ENCODE assay signal across 7 mouse cellular contexts in the genomic region with DNA sequence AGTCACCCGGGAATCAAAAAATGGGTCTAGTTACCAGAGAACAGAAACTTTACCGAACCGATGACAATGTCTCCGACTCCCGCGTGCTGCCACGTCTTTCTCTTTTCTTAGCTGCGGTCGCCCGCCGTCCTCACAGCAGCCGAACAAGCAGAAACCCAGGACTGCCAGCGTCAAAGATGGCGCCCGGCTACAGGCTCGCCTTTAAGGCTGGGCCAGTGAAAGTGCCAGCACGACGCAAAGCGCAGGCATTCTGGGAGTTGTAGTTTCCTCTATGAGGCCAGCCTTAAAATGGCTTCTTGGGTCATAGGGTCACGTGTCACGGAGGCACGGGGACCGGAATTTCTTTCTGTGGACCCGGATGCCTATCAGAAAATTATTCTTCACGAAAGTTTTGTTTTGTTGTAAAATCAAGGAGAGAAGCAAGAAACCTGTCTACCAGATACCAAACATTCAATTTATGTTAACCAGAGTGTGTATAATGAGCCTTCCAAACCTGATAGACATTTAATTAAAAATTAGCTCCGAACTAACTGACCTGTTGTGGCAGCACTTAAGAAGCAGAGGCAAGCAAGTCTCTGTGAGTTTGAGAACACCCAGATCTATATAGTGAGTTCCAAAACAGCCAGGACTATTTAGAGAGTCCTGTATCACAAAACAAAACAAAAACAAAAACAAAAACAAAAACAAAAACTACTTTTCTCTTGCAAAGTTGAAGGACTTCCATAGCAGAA. TPM values are rescaled to one million over a fixed set of nuclear protein-coding genes. Genes with fewer than 3 reads are reported as not detected.
A peak's percentile ranks its signal among the peaks of the same experiment; 100 is the strongest.
DNase-seq lines count a peak whose midpoint lies in the region; ATAC-seq and TF ChIP-seq lines count a peak whose summit lies in the region.

Gene Gm38394, minus strand, starts transcription at position 116 of the 731 bp plus-strand sequence.

- WGBS in embryonic facial prominence, embryonic 10.5 days = 3% methylated on average over 26 of the region's 26 CpGs
- 3% methylated on average over 26 of the region's 26 CpGs for WGBS in intestine, postnatal 0 days
- WGBS in midbrain, embryonic 12.5 days = 3% methylated on average over 26 of the region's 26 CpGs
- 1% methylated on average over 26 of the region's 26 CpGs for WGBS in small intestine, adult 2 months

- peak; percentile 90 for TF ChIP-seq POLR2A in small intestine, adult 2 months (IDR thresholded peaks at IDR 0.05; ENCODE audit: low read depth, low read length)

- peak within 1 kb of the TSS; percentile 98 for H3K27ac ChIP-seq in embryonic facial prominence, embryonic 10.5 days (replicated peaks)
- H3K27ac ChIP-seq in intestine, postnatal 0 days (ENCODE audit: low read depth, low read length) = peak within 1 kb of the TSS; percentile 96
- H3K27ac ChIP-seq in midbrain, embryonic 12.5 days (replicated peaks) = peak within 1 kb of the TSS; percentile 88
- peak within 1 kb of the TSS; percentile 75 for H3K27ac ChIP-seq in small intestine, adult 2 months (ENCODE audit: insufficient read depth, low read depth, low read length)

- TF ChIP-seq CTCF in intestine, postnatal 0 days (IDR thresholded peaks at IDR 0.05; ENCODE audit: low read depth) = no peak
- no peak for TF ChIP-seq CTCF in small intestine, adult 2 months (IDR thresholded peaks at IDR 0.05; ENCODE audit: extremely low read depth, insufficient read length, insufficient replicate concordance, low read depth, low read length)

- intact Hi-C loops in left cerebral cortex, postnatal 4 days (cut with DNase I) = no loop called here

- peaks cover 33% of the 10 kb centered on the region for H3K36me3 ChIP-seq in embryonic facial prominence, embryonic 10.5 days (replicated peaks)
- H3K36me3 ChIP-seq in intestine, postnatal 0 days (ENCODE audit: control insufficient read depth, insufficient read depth) = peaks cover 13% of the 10 kb centered on the region
- H3K36me3 ChIP-seq in midbrain, embryonic 12.5 days = peaks cover 27% of the 10 kb centered on the region
- peaks cover 23% of the 10 kb centered on the region for H3K36me3 ChIP-seq in small intestine, adult 2 months (ENCODE audit: control insufficient read depth, insufficient read depth, low read length)

- peaks cover 31% of the 10 kb centered on the region for H3K4me1 ChIP-seq in embryonic facial prominence, embryonic 10.5 days
- peaks cover 12% of the 10 kb centered on the region; the same call in 1 of the 2 replicates for H3K4me1 ChIP-seq in intestine, postnatal 0 days (replicated peaks; ENCODE audit: control insufficient read depth, insufficient read depth, low read length)
- peaks cover 35% of the 10 kb centered on the region for H3K4me1 ChIP-seq in midbrain, embryonic 12.5 days
- peaks cover 4% of the 10 kb centered on the region; the same call in 1 of the 2 replicates for H3K4me1 ChIP-seq in small intestine, adult 2 months (ENCODE audit: control insufficient read depth, insufficient read depth, insufficient read length, low read length)

- DNase-seq in adrenal gland, postnatal 10 days = peak; percentile 93
- DNase-seq in embryonic facial prominence, embryonic 10.5 days (ENCODE audit: low spot score) = peak; percentile 93
- peak; percentile 79 for DNase-seq in gonadal fat pad, adult 2 months (ENCODE audit: low read depth)
- DNase-seq in left cerebral cortex, postnatal 4 days = peak; percentile 93

- no peaks in the 10 kb centered on the region for H3K27me3 ChIP-seq in embryonic facial prominence, embryonic 10.5 days (replicated peaks; ENCODE audit: low read depth, poor library complexity, severe bottlenecking)
- H3K27me3 ChIP-seq in intestine, postnatal 0 days (replicated peaks; ENCODE audit: control insufficient read depth, insufficient read depth, low read length) = no peaks in the 10 kb centered on the region
- H3K27me3 ChIP-seq in midbrain, embryonic 12.5 days = no peaks in the 10 kb centered on the region
- H3K27me3 ChIP-seq in small intestine, adult 2 months (ENCODE audit: control insufficient read depth, insufficient read depth, low read length) = no peaks in the 10 kb centered on the region

- H3K4me2 ChIP-seq in intestine, postnatal 0 days (replicated peaks; ENCODE audit: low read depth) = peak within 1 kb of the TSS; percentile 72
- peak within 1 kb of the TSS; percentile 85 for H3K4me2 ChIP-seq in midbrain, embryonic 12.5 days (replicated peaks)

- H3K9me3 ChIP-seq in embryonic facial prominence, embryonic 10.5 days = no peaks in the 10 kb centered on the region
- H3K9me3 ChIP-seq in intestine, postnatal 0 days (ENCODE audit: control insufficient read depth) = no peaks in the 10 kb centered on the region
- no peaks in the 10 kb centered on the region for H3K9me3 ChIP-seq in midbrain, embryonic 12.5 days

- H3K4me3 ChIP-seq in embryonic facial prominence, embryonic 10.5 days = peak within 1 kb of the TSS; percentile 89
- peak within 1 kb of the TSS; percentile 80 for H3K4me3 ChIP-seq in intestine, postnatal 0 days (ENCODE audit: low read depth, low read length)
- H3K4me3 ChIP-seq in midbrain, embryonic 12.5 days = peak within 1 kb of the TSS; percentile 83
- H3K4me3 ChIP-seq in small intestine, adult 2 months (ENCODE audit: low read depth, low read length) = peak within 1 kb of the TSS; percentile 73

- ATAC-seq in intestine, postnatal 0 days = peak; percentile 98
- peak; percentile 99 for ATAC-seq in midbrain, embryonic 12.5 days (ENCODE audit: low FRiP score, low read depth)

- peak within 1 kb of the TSS; percentile 95 for H3K9ac ChIP-seq in intestine, postnatal 0 days (ENCODE audit: low read depth, low read length)
- H3K9ac ChIP-seq in midbrain, embryonic 12.5 days (replicated peaks) = peak within 1 kb of the TSS; percentile 85

RNA-seq across cellular contexts. Expression of gene Gm38394, which starts in this region (rescaled TPM):
- total RNA-seq in adrenal gland, postnatal 10 days (2021) = 10 to 100 TPM; 31.6 to 39.5 TPM
- 5.0 and 6.3 TPM in 2 replicates for polyA plus RNA-seq in embryonic facial prominence, embryonic 10.5 days (2016; fragmentation: Nextera tagmentation; extraction: Ambion mirVana)
- 4.1 and 5.0 TPM in 2 replicates for polyA plus RNA-seq in gonadal fat pad, adult 2 months (2012; rRNA removed)
- 1.9 and 2.5 TPM in 2 replicates for polyA plus RNA-seq in intestine, postnatal 0 days (2015; fragmentation: Nextera tagmentation; extraction: Ambion mirVana)
- total RNA-seq in left cerebral cortex, postnatal 4 days (2021) = 10 to 100 TPM; 24.3 to 34.9 TPM
- 6.0 and 6.1 TPM in 2 replicates for polyA plus RNA-seq in midbrain, embryonic 12.5 days (2016; fragmentation: Nextera tagmentation; extraction: Ambion mirVana)
- polyA plus RNA-seq in small intestine, adult 2 months (2012; rRNA removed) = 0.29 and 1.1 TPM in 2 replicates

Comparison
In these comparisons a context has a peak if more than half of its experiments do, and no peak if none do; other contexts are left out.
1. Peak in every context shown above with its lines: DNase-seq, ATAC-seq, H3K4me3 ChIP-seq and H3K27ac ChIP-seq.